Mouse (Mus musculus): Measurements from ENCODE around the gene Atp5g2.

- TF ChIP-seq CTCF (IDR thresholded peaks at IDR 0.05; ENCODE audit: control insufficient read depth, insufficient read depth, insufficient replicate concordance, low read depth, low read length) (no peak), POLR2A (IDR thresholded peaks at IDR 0.05; ENCODE audit: control insufficient read depth, low read depth, low read length) (no peak)
Observed at GRCm38 (mm10) chr15:102625687-102626055, 46.5 kb downstream of the Atp5g2 start.

Measured in testis, adult 2 months (tissue).